In the genomic region with DNA sequence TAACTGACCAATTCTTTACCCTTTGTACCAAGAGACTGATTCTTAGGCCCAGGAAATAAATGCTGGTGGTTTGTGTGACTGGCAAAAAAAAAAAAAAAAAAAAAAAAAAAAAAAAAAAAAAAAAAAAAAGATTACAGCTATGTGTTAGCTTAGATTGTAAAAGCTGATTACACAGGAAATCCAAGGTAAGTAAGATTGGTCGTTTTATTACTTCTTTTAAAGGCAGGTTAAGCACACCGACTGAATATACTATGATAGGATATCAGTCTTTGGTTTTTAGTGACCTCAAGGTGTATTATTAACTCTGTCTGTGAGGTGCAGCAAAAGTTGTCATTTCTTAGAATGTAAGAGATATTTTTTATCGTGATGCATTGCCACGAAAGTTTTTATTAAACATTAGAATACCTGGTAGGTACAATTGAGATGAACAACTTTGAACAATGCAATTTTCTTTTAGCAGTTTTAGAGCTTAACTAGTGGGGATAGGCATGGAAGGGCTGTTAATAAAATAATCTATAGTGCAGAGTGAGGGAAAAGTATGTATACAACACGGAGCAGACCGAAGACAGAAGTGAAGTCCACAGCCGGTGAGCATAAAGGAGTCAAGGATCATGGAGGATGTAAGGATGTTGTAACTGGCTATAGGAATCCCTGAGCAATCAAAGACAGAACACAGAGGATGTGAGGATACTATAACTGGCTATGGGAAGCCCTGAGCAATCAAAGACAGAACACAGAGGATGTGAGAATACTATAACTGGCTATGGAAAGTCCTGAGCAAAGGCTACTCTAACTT, we compare ENCODE assay signal across 1 mouse cellular context.
A peak's percentile ranks its signal among the peaks of the same experiment; 100 is the strongest.
TF ChIP-seq lines count a peak whose summit lies in the region.

No protein-coding gene starts in this region.

TF ChIP-seq in CH12.LX, 34 proteins besides CTCF, POLR2A, EP300 and RAD21:
- TF ChIP-seq ZKSCAN1 (IDR thresholded peaks at IDR 0.05; ENCODE audit: borderline replicate concordance, low read depth, low read length) (no peak), ZNF384 (IDR thresholded peaks at IDR 0.05; ENCODE audit: low read depth, low read length) (peak; percentile 80; the same call in 1 of the 2 replicates)
